ENCODE assay signal across 11 mouse cellular contexts in genomic region chr12:34521468-34521867, GRCm38 (mm10).
"Had no signal": no experiment of that assay in that cellular context is flagged by ENCODE, and none has a peak within 500 bp of the region (broad histone marks: within the 10 kb centered on the region; RNA-seq: fewer than 3 reads in every experiment).

No protein-coding gene starts in this region.

- H3K27me3 ChIP-seq: limb, embryonic 12.5 days; midbrain, embryonic 12.5 days; stomach, embryonic 15.5 days had no signal

- DNase-seq: kidney, postnatal 4 days; liver; lung, adult 18-20 months; right cerebral cortex, postnatal 14 days; thymus, adult 2 months; thymus, postnatal 25 days had no signal

- H3K9me3 ChIP-seq: limb, embryonic 12.5 days; midbrain, embryonic 12.5 days; stomach, embryonic 15.5 days had no signal

- H3K4me3 ChIP-seq: layer of hippocampus, adult 2 months; limb, embryonic 12.5 days; midbrain, embryonic 12.5 days; stomach, embryonic 15.5 days had no signal

- H3K36me3 ChIP-seq: limb, embryonic 12.5 days; midbrain, embryonic 12.5 days; stomach, embryonic 15.5 days had no signal

- H3K9ac ChIP-seq: limb, embryonic 12.5 days; liver, embryonic 14.5 days; midbrain, embryonic 12.5 days; stomach, embryonic 15.5 days had no signal

- H3K4me2 ChIP-seq: limb, embryonic 12.5 days; midbrain, embryonic 12.5 days; stomach, embryonic 15.5 days had no signal

- H3K27ac ChIP-seq: layer of hippocampus, adult 2 months; limb, embryonic 12.5 days; liver, embryonic 14.5 days; midbrain, embryonic 12.5 days; stomach, embryonic 15.5 days had no signal

- H3K4me1 ChIP-seq: limb, embryonic 12.5 days; stomach, embryonic 15.5 days had no signal
